Mouse (Mus musculus): Measurements from ENCODE around the gene Lgr5. TPM values are rescaled to one million over a fixed set of nuclear protein-coding genes. Genes with fewer than 3 reads are reported as not detected.

Gene Lgr5
- total RNA-seq, 2 experiments from 2014 or later = not detected

DNA sequence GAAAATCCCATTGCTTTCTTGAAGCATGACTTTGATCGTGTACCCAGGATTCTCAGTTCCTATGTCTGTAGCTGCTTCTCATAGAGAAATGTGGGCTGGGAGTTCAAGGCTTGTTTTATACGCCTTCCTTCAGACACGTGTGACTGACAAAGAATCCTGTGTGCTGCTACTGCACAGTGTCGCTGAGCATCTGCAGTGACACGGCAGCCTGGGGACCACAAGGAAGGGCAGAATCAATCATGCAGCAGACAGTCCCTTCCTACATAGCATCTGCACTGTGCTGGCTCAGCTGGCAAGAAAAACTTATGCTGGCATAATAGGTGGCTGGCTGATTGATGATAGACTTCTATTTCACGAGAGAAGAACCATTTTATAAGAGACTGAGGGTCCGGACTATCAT is 122.5 kb downstream of the Lgr5 start:
- no peak for ATAC-seq (replicated peaks; ENCODE audit: low FRiP score, poor library complexity, severe bottlenecking)

DNA sequence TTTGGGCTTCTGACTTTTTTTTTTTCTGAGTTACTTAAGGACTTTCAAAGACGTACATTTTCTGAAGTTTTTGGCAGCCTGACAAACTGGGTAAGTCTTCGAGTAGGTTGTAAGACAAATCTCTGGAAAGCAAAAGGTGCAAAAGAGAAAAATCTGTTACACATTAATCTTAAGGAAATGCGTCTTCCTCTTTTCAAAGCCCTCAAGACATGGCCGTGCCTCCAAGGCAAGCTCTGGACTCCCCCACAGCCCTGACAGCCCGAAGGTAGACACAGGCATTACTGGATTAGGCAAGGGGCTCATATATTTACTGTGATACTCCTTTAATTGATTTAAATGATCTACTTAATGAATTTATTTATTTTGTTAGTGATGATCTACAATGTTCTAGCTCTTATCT is 124.9 kb downstream of the Lgr5 start:
- ATAC-seq (replicated peaks; ENCODE audit: low FRiP score, poor library complexity, severe bottlenecking) = no peak

DNA sequence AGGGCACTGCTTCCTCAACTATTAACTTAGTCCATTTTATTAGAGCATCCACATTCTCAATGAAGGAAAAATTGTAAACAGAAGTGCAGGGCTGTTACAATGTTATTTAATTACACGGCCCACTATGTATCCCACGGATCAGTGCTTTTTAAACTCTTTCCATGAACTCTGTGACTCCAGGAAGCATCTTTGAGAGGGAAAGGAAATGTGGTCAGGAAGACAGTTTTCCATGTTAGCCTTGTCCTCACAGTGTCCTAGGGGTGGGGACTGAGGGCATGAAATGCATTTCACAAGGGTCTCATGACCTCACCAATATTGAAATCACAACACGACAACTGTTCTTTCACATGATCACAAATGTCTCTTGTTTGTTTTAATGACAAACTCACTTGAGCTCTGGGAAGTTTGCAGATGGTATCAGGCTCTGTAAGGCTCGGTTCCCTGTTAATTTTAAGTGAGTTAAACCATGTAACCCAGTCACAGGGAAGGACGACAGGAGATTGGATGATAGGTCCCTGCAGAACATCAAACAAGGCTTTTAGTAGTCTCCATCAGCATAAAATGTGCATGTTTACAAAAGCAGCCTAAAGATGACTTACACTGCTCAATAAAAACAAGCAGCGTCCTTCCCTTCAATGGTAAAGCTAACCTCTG is 130.1 kb downstream of the Lgr5 start:
- ATAC-seq (replicated peaks; ENCODE audit: low FRiP score, poor library complexity, severe bottlenecking) = no peak

DNA sequence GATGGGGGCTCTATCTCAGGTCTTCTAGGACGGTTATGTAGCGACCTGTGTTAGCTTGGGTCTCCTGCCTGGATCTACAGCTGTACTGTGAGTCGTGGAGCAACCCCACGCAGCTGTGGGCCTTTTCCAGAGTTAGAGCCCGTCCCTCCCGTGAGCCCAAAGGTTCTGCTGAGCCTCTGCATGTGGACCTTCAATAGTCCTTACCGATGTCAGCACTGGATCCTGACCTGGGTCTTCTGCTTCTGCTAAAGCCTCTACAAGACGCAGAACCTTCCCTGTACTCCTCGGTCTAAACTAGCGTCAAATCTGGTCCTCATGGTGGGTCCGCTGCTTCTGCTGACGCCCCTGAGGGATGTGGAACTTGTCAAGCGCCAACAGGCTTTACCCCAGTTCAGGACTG is 139.0 kb downstream of the Lgr5 start:
- no peak for ATAC-seq (replicated peaks; ENCODE audit: low FRiP score, poor library complexity, severe bottlenecking)

DNA sequence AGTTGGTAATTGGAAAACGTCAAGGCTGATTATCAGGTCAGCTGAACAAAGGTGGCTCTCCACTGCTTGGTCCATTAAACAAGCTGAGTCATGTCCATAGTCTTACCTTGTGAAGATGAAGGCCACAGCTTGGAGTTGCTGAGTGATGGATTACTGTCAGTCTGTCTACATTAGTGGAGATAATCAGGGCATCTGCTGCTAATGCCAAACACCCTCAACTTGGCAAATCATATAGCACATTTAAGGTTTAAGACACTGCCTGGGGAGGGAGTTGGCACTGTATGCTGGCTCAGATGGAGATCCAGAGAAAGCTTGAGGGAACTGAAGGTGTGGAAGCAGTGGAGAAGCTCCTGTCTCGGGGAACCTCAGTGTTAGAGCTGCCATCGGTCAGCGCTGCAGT is 150.3 kb downstream of the Lgr5 start:
- ATAC-seq (replicated peaks; ENCODE audit: low FRiP score, poor library complexity, severe bottlenecking) = no peak

DNA sequence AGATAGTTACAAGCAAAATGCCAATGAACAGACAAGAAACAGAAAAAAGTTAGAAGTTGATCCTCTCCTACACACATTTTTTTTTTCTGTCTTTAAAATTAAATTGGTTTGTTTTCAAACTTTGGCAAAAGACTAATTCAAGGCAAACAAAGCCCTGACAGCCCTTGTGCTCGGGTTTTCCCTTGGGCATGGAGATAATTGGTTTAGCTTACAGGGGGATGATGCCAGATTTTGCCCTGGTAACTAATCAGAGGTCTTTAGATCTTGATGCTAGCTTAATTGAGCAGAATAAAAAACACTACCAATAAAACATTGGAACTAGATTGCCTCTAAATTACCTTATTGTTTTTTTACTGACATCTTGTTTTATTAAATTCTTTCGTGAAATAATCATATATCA is 162.2 kb downstream of the Lgr5 start:
- no peak for ATAC-seq (replicated peaks; ENCODE audit: low FRiP score, poor library complexity, severe bottlenecking)

DNA sequence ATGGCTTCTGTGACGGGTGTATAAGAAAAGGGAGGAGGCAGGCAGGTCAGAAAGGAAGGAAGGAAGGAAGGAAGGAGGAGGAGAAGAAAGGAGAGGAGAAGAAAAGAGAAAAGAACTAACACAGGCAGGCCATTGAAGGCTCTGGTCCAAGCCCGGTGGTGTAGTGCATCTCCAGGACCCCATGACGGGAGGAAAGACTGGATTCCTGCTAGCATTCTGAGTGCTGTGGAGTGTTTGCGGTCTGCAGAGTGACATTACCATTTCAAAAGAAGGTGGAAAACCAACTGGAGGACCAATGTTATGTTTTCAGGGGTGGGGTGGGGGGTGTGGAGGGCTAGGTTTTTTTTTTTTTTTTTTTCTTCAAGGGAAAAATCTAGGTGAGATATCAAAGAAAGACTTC is 165.6 kb downstream of the Lgr5 start:
- no peak for ATAC-seq (replicated peaks; ENCODE audit: low FRiP score, poor library complexity, severe bottlenecking)

DNA sequence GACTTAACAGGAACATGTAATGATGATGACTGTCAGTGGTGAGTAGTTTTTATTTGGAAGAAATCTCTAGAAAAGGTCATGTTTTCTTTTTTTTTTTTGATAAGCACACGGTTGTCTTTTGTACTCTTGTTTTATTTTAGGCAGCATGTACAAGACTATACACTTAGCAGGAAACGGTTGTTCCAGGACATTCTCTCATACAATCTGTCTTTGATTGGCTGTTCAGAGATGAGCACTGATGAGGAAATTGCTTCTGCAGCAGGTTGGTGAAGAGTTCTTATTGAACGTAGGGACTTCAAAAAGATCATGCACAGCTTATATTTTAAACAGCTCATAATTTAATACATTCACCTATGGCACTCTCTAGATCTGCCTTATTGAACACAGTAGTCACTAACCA is 173.5 kb downstream of the Lgr5 start:
- no peak for ATAC-seq (replicated peaks; ENCODE audit: low FRiP score, poor library complexity, severe bottlenecking)

DNA sequence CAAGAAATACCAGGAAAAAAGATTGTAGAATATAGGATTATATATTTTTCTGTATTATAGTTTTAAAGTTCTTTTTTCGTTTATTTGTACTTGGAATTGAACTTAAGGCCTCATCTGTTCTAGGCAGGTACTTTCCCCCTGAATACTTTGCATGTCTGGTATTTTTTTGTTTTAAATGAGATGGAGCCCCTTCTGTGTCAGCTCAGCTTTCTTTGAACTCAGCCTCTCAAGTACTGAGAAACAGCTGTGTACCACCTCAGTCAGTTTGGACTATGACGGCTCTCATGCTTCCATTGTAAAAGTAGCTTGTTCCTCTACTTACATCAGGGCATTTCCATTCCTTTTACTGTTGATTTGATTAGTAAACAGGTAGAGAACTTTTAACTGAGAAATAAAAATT is 174.1 kb downstream of the Lgr5 start:
- no peak for ATAC-seq (replicated peaks; ENCODE audit: low FRiP score, poor library complexity, severe bottlenecking)

DNA sequence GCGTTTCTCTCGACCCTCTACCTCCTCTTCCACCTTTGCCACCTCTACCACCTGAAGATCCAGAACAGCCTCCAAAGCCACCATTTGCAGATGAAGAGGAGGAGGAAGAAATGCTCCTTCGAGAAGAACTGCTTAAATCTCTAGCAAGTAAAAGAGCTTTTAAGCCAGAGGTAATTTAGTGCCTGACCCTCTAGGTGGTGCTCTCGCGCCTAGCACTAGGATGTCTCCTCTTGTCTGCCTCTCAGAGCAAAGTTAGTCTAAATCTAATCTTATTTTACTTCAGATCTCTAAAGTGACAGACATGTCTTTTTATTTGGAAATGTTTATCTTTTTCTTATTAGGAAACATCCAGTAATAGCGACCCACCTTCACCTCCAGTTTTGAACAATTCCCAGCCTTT is 181.2 kb downstream of the Lgr5 start:
- peak; percentile 87 for ATAC-seq (replicated peaks; ENCODE audit: low FRiP score, poor library complexity, severe bottlenecking)

Other genes with a start within 250 kb of the Lgr5 start
- 4.0 and 4.8 TPM in 2 replicates for gene Tmem19, start 225.3 kb downstream of the Lgr5 start, total RNA-seq (2015; ENCODE audit: low replicate concordance)
- gene Tmem19, start 225.3 kb downstream of the Lgr5 start, total RNA-seq (2017; ENCODE audit: low replicate concordance) = 2.5 and 7.5 TPM in 2 replicates
- gene Thap2, start 203.3 kb downstream of the Lgr5 start, total RNA-seq (2015; ENCODE audit: low replicate concordance) = 2.3 and 3.5 TPM in 2 replicates
- gene Thap2, start 203.3 kb downstream of the Lgr5 start, total RNA-seq (2017; ENCODE audit: low replicate concordance) = 2.2 and 3.1 TPM in 2 replicates
- gene Zfc3h1, start 202.8 kb downstream of the Lgr5 start, total RNA-seq (2015; ENCODE audit: low replicate concordance) = 64.4 and 69.7 TPM in 2 replicates
- 59.2 and 74.6 TPM in 2 replicates for gene Zfc3h1, start 202.8 kb downstream of the Lgr5 start, total RNA-seq (2017; ENCODE audit: low replicate concordance)
- gene A930009A15Rik, start 17.8 kb downstream of the Lgr5 start, total RNA-seq (2015; ENCODE audit: low replicate concordance) = not detected in 2 replicates
- gene A930009A15Rik, start 17.8 kb downstream of the Lgr5 start, total RNA-seq (2017; ENCODE audit: low replicate concordance) = not detected in 2 replicates
- 387 and 395 TPM in 2 replicates for gene Tspan8, start 229.1 kb upstream of the Lgr5 start, total RNA-seq (2015; ENCODE audit: low replicate concordance)
- gene Tspan8, start 229.1 kb upstream of the Lgr5 start, total RNA-seq (2017; ENCODE audit: low replicate concordance) = 589 and 604 TPM in 2 replicates

All from erythroblast, adult 5-6 weeks (primary cell).